Mouse (Mus musculus): ENCODE results near the gene Ap2b1.
"Not testable (repeated sequence)": the region's sequence is repeated elsewhere in the genome, so short reads cannot be mapped to it uniquely, and the experiment has no call there.

Gene Ap2b1

GRCm38 (mm10) chr11:83298225-83299195 lies at the start of gene Ap2b1:
Gene Ap2b1 (plus strand): TSS chr11:83299024.
- in situ Hi-C loops (cut with MboI; ENCODE audit: low sequenced_read_pairs), result no loop called here

DNA sequence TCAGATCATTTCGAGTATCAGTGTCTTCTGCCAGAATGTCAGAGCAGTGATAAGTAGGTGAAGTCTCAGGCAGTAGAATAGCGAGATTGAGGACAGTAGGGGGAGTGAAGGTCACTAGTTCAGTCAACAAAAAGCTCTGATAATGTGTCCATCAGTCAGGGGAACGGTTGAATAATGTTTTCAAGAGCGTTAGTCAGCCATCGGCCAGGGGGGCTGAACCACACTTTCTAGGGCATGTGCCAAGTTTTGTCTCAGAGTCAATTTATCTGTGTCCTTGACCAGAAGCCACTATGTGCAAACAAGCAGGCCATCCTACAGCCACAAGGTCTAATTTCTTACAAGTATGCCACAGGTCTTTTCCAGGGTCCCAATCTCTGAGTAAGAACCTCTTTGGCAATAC lies 41.6 kb upstream of the Ap2b1 start:
- in situ Hi-C loops (cut with MboI; ENCODE audit: low sequenced_read_pairs), result not testable (repeated sequence)

DNA sequence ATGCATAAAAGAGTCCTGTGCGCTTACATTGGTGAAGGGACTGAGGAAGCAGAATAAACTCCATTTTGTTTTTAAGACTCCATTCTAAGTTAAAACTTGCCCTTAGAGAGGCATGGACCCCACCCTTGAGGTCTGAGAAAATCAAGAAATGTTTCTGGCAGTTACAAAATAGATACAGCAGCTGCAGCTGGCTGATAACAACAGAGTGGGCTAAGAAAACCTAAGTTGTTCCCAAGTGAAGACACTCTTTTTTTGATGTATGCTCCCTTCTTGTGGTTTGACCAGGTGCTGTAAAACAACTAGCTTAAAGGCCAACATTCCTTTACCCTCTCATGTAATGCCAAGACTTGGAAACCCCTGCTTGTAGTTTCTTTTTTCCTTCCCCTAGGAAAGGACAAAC lies 36.2 kb upstream of the Ap2b1 start:
- in situ Hi-C loops (cut with MboI; ENCODE audit: low sequenced_read_pairs), result no loop called here

- in situ Hi-C loops (cut with MboI; ENCODE audit: low sequenced_read_pairs), result no loop called here
Measured at GRCm38 (mm10) chr11:83263146-83263545, 35.7 kb upstream of the Ap2b1 start.

GRCm38 (mm10) chr11:83270842-83271150 lies 28.0 kb upstream of the Ap2b1 start:
- in situ Hi-C loops (cut with MboI; ENCODE audit: low sequenced_read_pairs), result no loop called here

- in situ Hi-C loops (cut with MboI; ENCODE audit: low sequenced_read_pairs), result no loop called here
Measured at GRCm38 (mm10) chr11:83271151-83271950, 27.5 kb upstream of the Ap2b1 start.

GRCm38 (mm10) chr11:83271951-83272843 lies 26.6 kb upstream of the Ap2b1 start:
- in situ Hi-C loops (cut with MboI; ENCODE audit: low sequenced_read_pairs), result no loop called here

- in situ Hi-C loops (cut with MboI; ENCODE audit: low sequenced_read_pairs), result no loop called here
Measured at GRCm38 (mm10) chr11:83276251-83276650, 22.6 kb upstream of the Ap2b1 start.

GRCm38 (mm10) chr11:83279024-83279423 lies 19.8 kb upstream of the Ap2b1 start:
- in situ Hi-C loops (cut with MboI; ENCODE audit: low sequenced_read_pairs), result no loop called here

- in situ Hi-C loops (cut with MboI; ENCODE audit: low sequenced_read_pairs), result no loop called here
Measured at GRCm38 (mm10) chr11:83279691-83280090, 19.1 kb upstream of the Ap2b1 start.

GRCm38 (mm10) chr11:83282084-83282483 lies 16.7 kb upstream of the Ap2b1 start:
- in situ Hi-C loops (cut with MboI; ENCODE audit: low sequenced_read_pairs), result no loop called here

DNA sequence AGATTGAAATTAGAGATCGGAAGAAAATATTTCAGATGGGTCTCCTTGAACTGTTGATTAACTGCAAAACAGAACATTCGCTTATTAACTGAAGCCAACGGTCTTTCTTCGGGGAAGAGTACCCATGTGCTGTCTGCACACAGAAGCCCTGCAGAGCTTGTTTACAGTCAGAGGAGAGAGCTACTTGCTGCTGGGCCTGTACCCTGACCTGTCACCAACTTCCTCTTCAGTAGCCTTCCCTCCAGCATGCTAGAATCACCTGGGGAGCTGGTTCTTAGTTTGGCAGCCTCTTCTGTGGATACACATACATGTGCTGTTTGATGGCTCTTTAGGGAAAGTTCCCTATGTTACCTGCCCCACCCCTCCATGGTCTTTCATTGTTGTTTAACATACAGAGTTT lies 13.2 kb upstream of the Ap2b1 start:
- in situ Hi-C loops (cut with MboI; ENCODE audit: low sequenced_read_pairs), result no loop called here

DNA sequence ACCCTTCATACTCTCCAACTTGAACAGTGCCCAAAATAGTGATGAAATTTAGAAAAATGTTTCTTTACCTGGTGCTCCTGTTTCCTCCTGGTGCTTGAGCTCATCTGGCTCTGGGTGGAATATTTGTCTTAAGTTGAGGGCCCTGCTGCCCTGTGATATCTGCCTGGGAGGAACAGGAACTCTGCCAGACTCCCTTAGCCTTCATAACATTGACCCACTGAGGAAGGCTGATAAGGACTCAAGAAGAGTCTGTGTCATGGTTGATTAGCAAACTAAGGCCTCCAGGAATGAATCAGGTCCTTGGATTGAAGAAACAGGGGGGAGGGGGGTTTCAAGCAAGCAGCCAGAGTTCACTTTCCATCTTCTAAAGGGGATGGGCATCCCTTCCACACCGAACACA lies 12.3 kb upstream of the Ap2b1 start, which contains the start of gene Slfn14:
TSS of gene Slfn14 (minus strand) at position 161 of the 400 bp plus-strand sequence.
- in situ Hi-C loops (cut with MboI; ENCODE audit: low sequenced_read_pairs), result no loop called here

DNA sequence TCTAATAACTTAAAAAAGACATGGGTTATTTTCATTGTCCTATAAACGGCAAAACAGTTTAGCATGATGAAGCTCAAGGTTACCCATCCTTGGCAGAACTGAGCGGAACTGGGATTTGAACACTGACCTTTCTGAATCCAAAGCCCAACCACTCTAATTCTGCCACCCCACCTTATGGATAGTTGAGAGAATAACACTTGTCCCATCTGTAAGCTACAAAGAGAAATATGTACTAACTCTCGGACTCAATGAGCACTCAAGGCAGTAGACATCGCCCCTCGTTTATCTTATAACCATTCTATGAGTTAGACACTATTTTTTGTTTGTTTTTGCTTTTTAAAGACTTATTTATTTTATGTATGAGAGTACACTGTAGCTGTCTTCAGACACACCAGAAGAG lies 9.8 kb upstream of the Ap2b1 start:
- in situ Hi-C loops (cut with MboI; ENCODE audit: low sequenced_read_pairs), result no loop called here

GRCm38 (mm10) chr11:83289633-83290032 lies 9.2 kb upstream of the Ap2b1 start:
- in situ Hi-C loops (cut with MboI; ENCODE audit: low sequenced_read_pairs), result no loop called here

DNA sequence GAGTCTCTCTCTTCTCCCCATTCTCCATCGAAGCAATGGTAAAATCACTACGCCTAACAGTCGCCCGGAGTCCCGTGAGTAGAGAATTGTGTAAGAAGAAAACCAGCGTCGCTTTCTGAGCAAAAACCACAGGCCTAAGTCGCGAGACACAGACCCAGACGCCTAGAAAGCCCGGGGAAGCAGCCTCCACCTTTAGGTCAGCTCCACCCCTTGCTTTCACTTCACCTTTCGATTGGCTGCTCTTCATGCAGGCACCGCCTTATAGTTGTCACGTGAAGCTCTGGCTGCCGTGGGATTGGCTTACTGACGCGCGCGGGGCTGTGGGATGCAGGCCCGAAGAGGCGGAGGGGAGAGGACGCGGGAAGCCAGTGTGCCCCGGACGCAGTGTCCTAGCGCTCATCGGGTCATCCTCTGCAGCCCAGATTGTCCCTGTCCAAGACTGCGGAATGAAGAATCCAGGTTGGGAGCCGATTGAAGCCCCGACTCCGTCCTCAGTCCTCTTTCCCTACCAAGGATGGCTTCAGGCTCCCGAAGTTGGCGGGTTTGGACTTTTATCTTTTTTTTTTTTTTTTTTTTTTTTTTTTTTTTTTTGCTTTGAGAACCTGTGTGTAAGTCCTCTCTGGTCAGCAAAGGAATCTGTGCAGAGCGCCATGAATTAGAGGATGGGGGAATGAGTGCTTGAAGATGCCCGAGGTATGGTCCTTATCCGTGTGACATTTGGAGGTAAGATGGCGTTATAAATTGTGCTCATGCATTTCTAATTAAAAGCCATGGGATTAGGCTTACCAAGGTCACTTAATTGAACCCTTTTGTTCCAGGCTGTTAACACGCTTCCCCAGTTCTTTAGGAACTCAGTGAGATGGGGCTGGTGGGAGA lies 7.2 kb upstream of the Ap2b1 start:
- in situ Hi-C loops (cut with MboI; ENCODE audit: low sequenced_read_pairs), result no loop called here

- in situ Hi-C loops (cut with MboI; ENCODE audit: low sequenced_read_pairs), result no loop called here
Measured at GRCm38 (mm10) chr11:83292251-83292587, 6.6 kb upstream of the Ap2b1 start.

DNA sequence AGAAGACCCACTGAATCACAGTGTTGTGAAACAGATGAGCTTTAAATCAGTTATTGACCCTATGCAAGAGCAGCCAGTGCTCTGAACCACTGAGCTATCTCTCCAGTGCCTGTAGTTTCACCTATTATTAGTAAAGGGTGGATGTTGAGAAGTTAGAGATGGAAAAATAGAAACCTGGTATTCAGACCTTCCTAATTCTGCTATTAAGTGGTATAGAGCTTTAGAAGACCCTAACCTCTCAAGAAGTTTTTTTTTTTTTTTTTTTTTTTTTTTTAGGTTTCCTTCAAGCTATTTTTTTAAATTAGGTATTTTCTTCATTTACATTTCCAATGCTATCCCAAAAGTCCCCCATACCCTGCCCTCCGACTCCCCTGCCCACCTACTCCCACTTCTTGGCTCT lies 5.6 kb upstream of the Ap2b1 start:
- in situ Hi-C loops (cut with MboI; ENCODE audit: low sequenced_read_pairs), result no loop called here

GRCm38 (mm10) chr11:83294133-83294532 lies 4.7 kb upstream of the Ap2b1 start:
- in situ Hi-C loops (cut with MboI; ENCODE audit: low sequenced_read_pairs), result no loop called here

GRCm38 (mm10) chr11:83297816-83298215 lies 1.0 kb upstream of the Ap2b1 start:
- in situ Hi-C loops (cut with MboI; ENCODE audit: low sequenced_read_pairs), result no loop called here

Measured in CH12F3 (cell line).